Mouse (Mus musculus) E14TG2a.4 (cell line): ENCODE data around the gene Mapk11.

Source experiments
- CTCF ChIP-seq: conservative IDR thresholded peaks from 2 replicates; pipeline ENCODE4 v1.5.1; 2014; ENCODE audit warnings: low read length
- NANOG ChIP-seq: IDR thresholded peaks from 2 replicates; pipeline ENCODE4 v1.6.1; 2014; ENCODE audit warnings: borderline replicate concordance, low read length, mixed read lengths
- POU5F1 ChIP-seq: IDR thresholded peaks from 2 replicates; pipeline ENCODE4 v1.6.1; 2014; ENCODE audit warnings: low read length, borderline replicate concordance

- TF ChIP-seq CTCF: no peak
- TF ChIP-seq POU5F1: no peak
- TF ChIP-seq NANOG: no peak
Observed at GRCm38 (mm10) chr15:89126622-89127021, 22.8 kb downstream of the Mapk11 start.
